In genomic region chr6:22088346-22089064, GRCm38 (mm10) we compare ENCODE assay signal across 10 mouse cellular contexts.
DNase-seq lines count a peak whose midpoint lies in the region; ATAC-seq and TF ChIP-seq lines count a peak whose summit lies in the region.
"Had no signal": no experiment of that assay in that cellular context is flagged by ENCODE, and none has a peak within 500 bp of the region (broad histone marks: within the 10 kb centered on the region; RNA-seq: fewer than 3 reads in every experiment).

No protein-coding gene starts in this region.

- H3K4me1 ChIP-seq in hindbrain, embryonic 14.5 days (replicated peaks; ENCODE audit: control insufficient read depth, insufficient read depth, low read length), result no peaks in the 10 kb centered on the region
- H3K4me1 ChIP-seq in hindbrain, embryonic 16.5 days (ENCODE audit: control insufficient read depth, insufficient read depth, low read depth, low read length), result no peaks in the 10 kb centered on the region
- no peaks in the 10 kb centered on the region for H3K4me1 ChIP-seq in liver, adult 2 months (ENCODE audit: control insufficient read depth, insufficient read depth, low read length)
- no peaks in the 10 kb centered on the region for H3K4me1 ChIP-seq in thymus, adult 2 months (replicated peaks; ENCODE audit: control insufficient read depth, insufficient read depth, low read length)
- H3K4me1 ChIP-seq: stomach, embryonic 15.5 days had no signal

- no peak overlapping the region for H3K4me2 ChIP-seq in hindbrain, embryonic 14.5 days (replicated peaks)
- H3K4me2 ChIP-seq in hindbrain, embryonic 16.5 days (ENCODE audit: low read length), result no peak overlapping the region
- H3K4me2 ChIP-seq: limb, embryonic 13.5 days; stomach, embryonic 15.5 days had no signal

- H3K79me2 ChIP-seq in liver, adult 2 months (ENCODE audit: control insufficient read depth, insufficient read depth, low read length), result peaks cover 1% of the 10 kb centered on the region; the same call in 1 of the 2 replicates

- peak; percentile 60 for DNase-seq in hindbrain, embryonic 14.5 days (ENCODE audit: low spot score)
- peak; percentile 16 for DNase-seq in A20 (ENCODE audit: low read depth, low spot score)
- DNase-seq in adrenal gland, adult 18-20 months (ENCODE audit: low spot score in 2 of 2), result peak; percentile 45 to 65
- DNase-seq in gastrocnemius, postnatal 10 days, result peak; percentile 65
- no peak for DNase-seq in liver, adult 2 months (ENCODE audit: extremely low read depth, low read depth, low spot score)
- peak; percentile 61 for DNase-seq in thymus, adult 2 months
- DNase-seq in cerebellum, adult 11-12 months, result no peak

- no peak overlapping the region for H3K9ac ChIP-seq in hindbrain, embryonic 14.5 days
- H3K9ac ChIP-seq in hindbrain, embryonic 16.5 days (ENCODE audit: low read depth, low read length), result no peak overlapping the region
- H3K9ac ChIP-seq in liver, adult 2 months (ENCODE audit: low read depth, low read length), result no peak overlapping the region
- H3K9ac ChIP-seq: limb, embryonic 13.5 days; stomach, embryonic 15.5 days had no signal

- TF ChIP-seq CTCF in liver, adult 2 months (IDR thresholded peaks at IDR 0.05; ENCODE audit: low read depth, low read length), result peak; percentile 62
- TF ChIP-seq CTCF in thymus, adult 2 months (IDR thresholded peaks at IDR 0.05; ENCODE audit: borderline replicate concordance, control insufficient read depth, extremely low read depth, insufficient read depth, low read length, poor library complexity), result no peak

- TF ChIP-seq POLR2A in liver, adult 2 months (IDR thresholded peaks at IDR 0.05; ENCODE audit: extremely low read depth, insufficient read depth, low read length), result no peak
- no peak for TF ChIP-seq POLR2A in thymus, adult 2 months (IDR thresholded peaks at IDR 0.05; ENCODE audit: control insufficient read depth, extremely low read depth, insufficient read depth, low read length, poor library complexity)

- no peak overlapping the region for H3K4me3 ChIP-seq in hindbrain, embryonic 14.5 days (replicated peaks; ENCODE audit: low read length)
- no peak overlapping the region for H3K4me3 ChIP-seq in hindbrain, embryonic 16.5 days (ENCODE audit: low read length)
- H3K4me3 ChIP-seq in liver, adult 2 months (ENCODE audit: insufficient read depth, low read depth, low read length), result no peak overlapping the region
- H3K4me3 ChIP-seq in thymus, adult 2 months (ENCODE audit: control insufficient read depth, insufficient read depth, low read length), result no peak overlapping the region
- H3K4me3 ChIP-seq: limb, embryonic 13.5 days; stomach, embryonic 15.5 days had no signal

- H3K27ac ChIP-seq in hindbrain, embryonic 14.5 days, result no peak overlapping the region
- no peak overlapping the region for H3K27ac ChIP-seq in hindbrain, embryonic 16.5 days (ENCODE audit: low read depth, low read length)
- no peak overlapping the region for H3K27ac ChIP-seq in liver, adult 2 months (replicated peaks; ENCODE audit: insufficient read depth, low read depth, low read length)
- no peak overlapping the region for H3K27ac ChIP-seq in thymus, adult 2 months (ENCODE audit: control insufficient read depth, insufficient read depth, low read length)
- H3K27ac ChIP-seq: limb, embryonic 13.5 days; stomach, embryonic 15.5 days had no signal

- ATAC-seq in hindbrain, embryonic 14.5 days (ENCODE audit: low FRiP score), result no peak
- ATAC-seq in hindbrain, embryonic 16.5 days, result no peak

- WGBS in hindbrain, embryonic 14.5 days, result 56% methylated on average over 17 of the region's 17 CpGs
- WGBS in hindbrain, embryonic 16.5 days, result 49% methylated on average over 17 of the region's 17 CpGs
- 65% methylated on average over 17 of the region's 17 CpGs for WGBS in liver, adult 2 months
- WGBS in thymus, adult 2 months, result 63% methylated on average over 17 of the region's 17 CpGs

- H3K27me3 ChIP-seq in hindbrain, embryonic 14.5 days (ENCODE audit: control insufficient read depth, insufficient read depth, low read length), result no peaks in the 10 kb centered on the region
- H3K27me3 ChIP-seq in hindbrain, embryonic 16.5 days (replicated peaks; ENCODE audit: control insufficient read depth, insufficient read depth, low read length), result no peaks in the 10 kb centered on the region
- no peaks in the 10 kb centered on the region for H3K27me3 ChIP-seq in liver, adult 2 months (ENCODE audit: control insufficient read depth, insufficient read depth, low read length)
- H3K27me3 ChIP-seq in thymus, adult 2 months (ENCODE audit: control insufficient read depth, insufficient read depth, low read length), result no peaks in the 10 kb centered on the region
- H3K27me3 ChIP-seq: limb, embryonic 13.5 days; stomach, embryonic 15.5 days had no signal

- no peaks in the 10 kb centered on the region for H3K9me3 ChIP-seq in hindbrain, embryonic 14.5 days (ENCODE audit: control insufficient read depth, low read length)
- no peaks in the 10 kb centered on the region for H3K9me3 ChIP-seq in hindbrain, embryonic 16.5 days (ENCODE audit: control insufficient read depth, low read length)
- H3K9me3 ChIP-seq: limb, embryonic 13.5 days; stomach, embryonic 15.5 days had no signal

- no peaks in the 10 kb centered on the region for H3K36me3 ChIP-seq in hindbrain, embryonic 14.5 days (replicated peaks; ENCODE audit: control insufficient read depth, insufficient read depth)
- no peaks in the 10 kb centered on the region for H3K36me3 ChIP-seq in hindbrain, embryonic 16.5 days (ENCODE audit: control insufficient read depth, insufficient read depth, low read length)
- H3K36me3 ChIP-seq in liver, adult 2 months (ENCODE audit: control insufficient read depth, insufficient read depth, low read length), result peaks cover 42% of the 10 kb centered on the region
- H3K36me3 ChIP-seq in thymus, adult 2 months (ENCODE audit: control insufficient read depth, insufficient read depth, low read length), result no peaks in the 10 kb centered on the region
- H3K36me3 ChIP-seq: stomach, embryonic 15.5 days had no signal

Comparison
In these comparisons a context has a peak if more than half of its experiments do, and no peak if none do; other contexts are left out.
1. DNase-seq: peak in hindbrain, embryonic 14.5 days (single experiment), A20 (single experiment), adrenal gland, adult 18-20 months (2 of 2), gastrocnemius, postnatal 10 days (single experiment) and thymus, adult 2 months (single experiment); none in liver, adult 2 months (single experiment) and cerebellum, adult 11-12 months (single experiment).